Comparison of ENCODE assay signal across 9 mouse cellular contexts in genomic region chr5:44048568-44049363, GRCm38 (mm10). TPM values are rescaled to one million over a fixed set of nuclear protein-coding genes. Genes with fewer than 3 reads are reported as not detected.
DNase-seq lines count a peak whose midpoint lies in the region; TF ChIP-seq lines count a peak whose summit lies in the region.
"Had no signal": no experiment of that assay in that cellular context is flagged by ENCODE, and none has a peak within 500 bp of the region (broad histone marks: within the 10 kb centered on the region; RNA-seq: fewer than 3 reads in every experiment).

No protein-coding gene starts in this region.

- no peaks in the 10 kb centered on the region for H3K4me1 ChIP-seq in heart, adult 2 months (ENCODE audit: control insufficient read depth, insufficient read depth, low read length)
- peaks cover 11% of the 10 kb centered on the region for H3K4me1 ChIP-seq in heart, embryonic 10.5 days
- H3K4me1 ChIP-seq: embryonic facial prominence, embryonic 15.5 days had no signal

- H3K9ac ChIP-seq in heart, adult 2 months (ENCODE audit: low read depth, low read length), result no peak overlapping the region
- H3K9ac ChIP-seq: embryonic facial prominence, embryonic 15.5 days had no signal

- no peaks in the 10 kb centered on the region for H3K36me3 ChIP-seq in heart, adult 2 months (ENCODE audit: control insufficient read depth, insufficient read depth, low read length)
- H3K36me3 ChIP-seq in heart, embryonic 10.5 days, result no peaks in the 10 kb centered on the region
- H3K36me3 ChIP-seq: embryonic facial prominence, embryonic 15.5 days had no signal

- no peaks in the 10 kb centered on the region for H3K27me3 ChIP-seq in heart, adult 2 months (ENCODE audit: control insufficient read depth, insufficient read depth, low read length)
- no peaks in the 10 kb centered on the region for H3K27me3 ChIP-seq in heart, embryonic 10.5 days (ENCODE audit: insufficient read depth, poor library complexity, severe bottlenecking)
- H3K27me3 ChIP-seq: embryonic facial prominence, embryonic 15.5 days had no signal

- intact Hi-C loops in heart, adult 2 months (cut with DNase I), result loop anchor here (2.0 to 5.0 kb wide), 3 partner anchors 56 to 220 kb away; no protein-coding TSS in a partner anchor

- DNase-seq in heart, adult 2 months, result no peak
- no peak for DNase-seq in heart, embryonic 10.5 days (ENCODE audit: low spot score)
- peak; percentile 63 for DNase-seq in thymus, postnatal 0 days (ENCODE audit: low spot score)
- DNase-seq in thymus, postnatal 36 days, result no peak
- DNase-seq in embryo, embryonic 10.5 days (ENCODE audit: low spot score), result peak; percentile 85
- DNase-seq in lung, postnatal 10 days, result peak; percentile 34
- no peak for DNase-seq in right cerebral cortex, postnatal 36 days (ENCODE audit: low spot score in 2 of 2)
- DNase-seq in gastrocnemius, postnatal 4 days (ENCODE audit: low spot score in 2 of 2), result no peak

- no peaks in the 10 kb centered on the region for H3K79me2 ChIP-seq in heart, adult 2 months (replicated peaks; ENCODE audit: control insufficient read depth, insufficient read depth, low read length)

- H3K27ac ChIP-seq in heart, adult 2 months, result no peak overlapping the region
- no peak overlapping the region for H3K27ac ChIP-seq in heart, embryonic 10.5 days
- H3K27ac ChIP-seq: embryonic facial prominence, embryonic 15.5 days had no signal

- H3K4me3 ChIP-seq in heart, adult 2 months, result no peak overlapping the region
- H3K4me3 ChIP-seq in heart, embryonic 10.5 days, result no peak overlapping the region
- H3K4me3 ChIP-seq: embryonic facial prominence, embryonic 15.5 days had no signal

- 40% methylated on average over 5 of the region's 5 CpGs for WGBS in heart, adult 2 months
- WGBS in heart, embryonic 10.5 days, result 43% methylated on average over 5 of the region's 5 CpGs

- TF ChIP-seq POLR2A in heart, adult 2 months (IDR thresholded peaks at IDR 0.05; ENCODE audit: insufficient read depth, low read depth, low read length), result no peak

- H3K9me3 ChIP-seq in heart, embryonic 10.5 days, result no peaks in the 10 kb centered on the region
- H3K9me3 ChIP-seq: embryonic facial prominence, embryonic 15.5 days had no signal

- no peak for TF ChIP-seq EP300 in heart, adult 2 months (IDR thresholded peaks at IDR 0.05; ENCODE audit: insufficient read depth, low read depth, low read length)

- TF ChIP-seq CTCF in heart, adult 2 months (IDR thresholded peaks at IDR 0.05), result peak; percentile 86

RNA-seq across cellular contexts. Expression of gene Prom1, which starts 53.1 kb away (rescaled TPM):
- 10 to 100 TPM in 1 of 2 experiments, 1 to 10 TPM in 1; 7.8 to 10.0 TPM for total RNA-seq in heart, adult 2 months (2021)
- polyA plus RNA-seq in heart, adult 2 months (2012; rRNA removed), result 0.57 and 1.8 TPM in 2 replicates
- polyA plus RNA-seq in heart, embryonic 10.5 days (2016; fragmentation: Nextera tagmentation; extraction: Ambion mirVana), result 18.6 and 32.5 TPM in 2 replicates
- polyA plus RNA-seq in thymus, postnatal 0 days (2015; fragmentation: Nextera tagmentation; extraction: Ambion mirVana), result 2.0 and 2.5 TPM in 2 replicates
- total RNA-seq in gastrocnemius, postnatal 4 days (2021), result 10 to 100 TPM; 17.4 to 20.5 TPM

Comparison
In these comparisons a context has a peak if more than half of its experiments do, and no peak if none do; other contexts are left out.
1. DNase-seq: peak in thymus, postnatal 0 days (single experiment), embryo, embryonic 10.5 days (single experiment) and lung, postnatal 10 days (single experiment); none in heart, adult 2 months (0 of 2), heart, embryonic 10.5 days (single experiment), thymus, postnatal 36 days (0 of 2), right cerebral cortex, postnatal 36 days (0 of 2) and gastrocnemius, postnatal 4 days (0 of 2).